Comparison of ENCODE assay signal across 8 mouse cellular contexts in genomic region chr19:8990432-8991102, GRCm38 (mm10). TPM values are rescaled to one million over a fixed set of nuclear protein-coding genes. Genes with fewer than 3 reads are reported as not detected.
A peak's percentile ranks its signal among the peaks of the same experiment; 100 is the strongest.
DNase-seq lines count a peak whose midpoint lies in the region; ATAC-seq lines count a peak whose summit lies in the region.

No protein-coding gene starts in this region.

- peaks cover 44% of the 10 kb centered on the region for H3K4me1 ChIP-seq in megakaryocyte, embryonic 14.5 days
- peaks cover 68% of the 10 kb centered on the region for H3K4me1 ChIP-seq in embryonic facial prominence, embryonic 15.5 days
- H3K4me1 ChIP-seq in limb, embryonic 12.5 days (replicated peaks): peaks cover 47% of the 10 kb centered on the region

- peak overlapping the region; percentile 73 for H3K9ac ChIP-seq in embryonic facial prominence, embryonic 15.5 days
- peak overlapping the region; percentile 88 for H3K9ac ChIP-seq in limb, embryonic 12.5 days (replicated peaks)

- H3K9me3 ChIP-seq in megakaryocyte, embryonic 14.5 days: no peaks in the 10 kb centered on the region
- no peaks in the 10 kb centered on the region for H3K9me3 ChIP-seq in embryonic facial prominence, embryonic 15.5 days (replicated peaks)
- H3K9me3 ChIP-seq in limb, embryonic 12.5 days: no peaks in the 10 kb centered on the region

- peak overlapping the region; percentile 73 for H3K4me2 ChIP-seq in embryonic facial prominence, embryonic 15.5 days (replicated peaks)
- peak overlapping the region; percentile 79 for H3K4me2 ChIP-seq in limb, embryonic 12.5 days

- no peaks in the 10 kb centered on the region for H3K36me3 ChIP-seq in megakaryocyte, embryonic 14.5 days (replicated peaks; ENCODE audit: low read length)
- H3K36me3 ChIP-seq in embryonic facial prominence, embryonic 15.5 days: no peaks in the 10 kb centered on the region
- H3K36me3 ChIP-seq in limb, embryonic 12.5 days: no peaks in the 10 kb centered on the region

- ATAC-seq in megakaryocyte, adult 5-6 weeks (ENCODE audit: poor library complexity, severe bottlenecking): no peak
- peak; percentile 71 for ATAC-seq in embryonic facial prominence, embryonic 15.5 days (ENCODE audit: insufficient number of reproducible peaks, low FRiP score, low TSS enrichment, low read depth)
- peak; percentile 81 for ATAC-seq in limb, embryonic 12.5 days (ENCODE audit: insufficient number of reproducible peaks, insufficient read depth, low FRiP score, low TSS enrichment, low read depth)
- ATAC-seq in monocyte, adult 5-6 weeks (replicated peaks; ENCODE audit: insufficient number of reproducible peaks, low FRiP score, low TSS enrichment, poor library complexity, severe bottlenecking): peak; percentile 19; the same call in 1 of the 2 replicates
- no peak for ATAC-seq in cerebellum, adult (ENCODE audit: insufficient number of reproducible peaks, low FRiP score, low TSS enrichment)

- peak overlapping the region; percentile 97 for H3K27ac ChIP-seq in embryonic facial prominence, embryonic 15.5 days (replicated peaks)
- H3K27ac ChIP-seq in limb, embryonic 12.5 days: peak overlapping the region; percentile 96

- DNase-seq in adrenal gland, postnatal 10 days: no peak
- DNase-seq in yolk sac, embryonic 10.5 days (ENCODE audit: low spot score): no peak

- H3K4me3 ChIP-seq in megakaryocyte, embryonic 14.5 days (replicated peaks): peak overlapping the region; percentile 88
- H3K4me3 ChIP-seq in embryonic facial prominence, embryonic 15.5 days (replicated peaks): peak overlapping the region; percentile 71
- peak overlapping the region; percentile 81 for H3K4me3 ChIP-seq in limb, embryonic 12.5 days (replicated peaks)

- WGBS in embryonic facial prominence, embryonic 15.5 days: 3% methylated on average over 15 of the region's 15 CpGs
- WGBS in limb, embryonic 12.5 days: 12% methylated on average over 15 of the region's 15 CpGs

- H3K27me3 ChIP-seq in megakaryocyte, embryonic 14.5 days (replicated peaks): peaks cover 57% of the 10 kb centered on the region
- no peaks in the 10 kb centered on the region for H3K27me3 ChIP-seq in embryonic facial prominence, embryonic 15.5 days
- H3K27me3 ChIP-seq in limb, embryonic 12.5 days: no peaks in the 10 kb centered on the region

RNA-seq across cellular contexts. Expression of gene Ahnak, which starts 1.5 kb away (rescaled TPM):
- 4.6 and 28.7 TPM in 2 replicates for polyA plus RNA-seq in megakaryocyte, embryonic 14.5 days (2012; ENCODE audit: insufficient read depth, low replicate concordance)
- total RNA-seq in megakaryocyte, adult 5-6 weeks (2015): 372 and 397 TPM in 2 replicates
- total RNA-seq in megakaryocyte, adult 5-6 weeks (2017): 659 and 727 TPM in 2 replicates
- polyA plus RNA-seq in embryonic facial prominence, embryonic 15.5 days (2015; fragmentation: Nextera tagmentation; extraction: Ambion mirVana): 71.9 and 92.4 TPM in 2 replicates
- 20.5 and 24.1 TPM in 2 replicates for polyA plus RNA-seq in limb, embryonic 12.5 days (2016; fragmentation: Nextera tagmentation; extraction: Ambion mirVana)
- total RNA-seq in monocyte, adult 5-6 weeks (2017): 408 to 1,020 TPM (median 414 TPM) in 3 replicates
- 100 to 1,000 TPM; 146 to 184 TPM for total RNA-seq in adrenal gland, postnatal 10 days (2021)

RNA-seq across cellular contexts. Expression of gene Eef1g, which starts 23.7 kb away (rescaled TPM):
- polyA plus RNA-seq in megakaryocyte, embryonic 14.5 days (2012; ENCODE audit: insufficient read depth, low replicate concordance): 36.7 and 78.5 TPM in 2 replicates
- 319 and 343 TPM in 2 replicates for total RNA-seq in megakaryocyte, adult 5-6 weeks (2015)
- total RNA-seq in megakaryocyte, adult 5-6 weeks (2017): 206 and 209 TPM in 2 replicates
- 443 and 458 TPM in 2 replicates for polyA plus RNA-seq in embryonic facial prominence, embryonic 15.5 days (2015; fragmentation: Nextera tagmentation; extraction: Ambion mirVana)
- polyA plus RNA-seq in limb, embryonic 12.5 days (2016; fragmentation: Nextera tagmentation; extraction: Ambion mirVana): 472 and 476 TPM in 2 replicates
- total RNA-seq in monocyte, adult 5-6 weeks (2017): 313 to 352 TPM (median 341 TPM) in 3 replicates
- total RNA-seq in adrenal gland, postnatal 10 days (2021): 100 to 1,000 TPM; 355 to 407 TPM

RNA-seq across cellular contexts. Expression of gene Tut1, which starts 36.9 kb away (rescaled TPM):
- polyA plus RNA-seq in megakaryocyte, embryonic 14.5 days (2012; ENCODE audit: insufficient read depth, low replicate concordance): 25.5 and 37.3 TPM in 2 replicates
- 1.7 and 2.9 TPM in 2 replicates for total RNA-seq in megakaryocyte, adult 5-6 weeks (2015)
- total RNA-seq in megakaryocyte, adult 5-6 weeks (2017): 8.8 and 9.9 TPM in 2 replicates
- 31.0 and 32.8 TPM in 2 replicates for polyA plus RNA-seq in embryonic facial prominence, embryonic 15.5 days (2015; fragmentation: Nextera tagmentation; extraction: Ambion mirVana)
- polyA plus RNA-seq in limb, embryonic 12.5 days (2016; fragmentation: Nextera tagmentation; extraction: Ambion mirVana): 37.9 and 39.7 TPM in 2 replicates
- total RNA-seq in monocyte, adult 5-6 weeks (2017): 14.8 to 16.9 TPM (median 16.7 TPM) in 3 replicates
- total RNA-seq in adrenal gland, postnatal 10 days (2021): 10 to 100 TPM; 17.4 to 19.3 TPM

RNA-seq across cellular contexts. Expression of gene Mta2, which starts 48.9 kb away (rescaled TPM):
- 5.1 and 27.3 TPM in 2 replicates for polyA plus RNA-seq in megakaryocyte, embryonic 14.5 days (2012; ENCODE audit: insufficient read depth, low replicate concordance)
- total RNA-seq in megakaryocyte, adult 5-6 weeks (2015): 47.3 and 53.3 TPM in 2 replicates
- 98.8 and 106 TPM in 2 replicates for total RNA-seq in megakaryocyte, adult 5-6 weeks (2017)
- polyA plus RNA-seq in embryonic facial prominence, embryonic 15.5 days (2015; fragmentation: Nextera tagmentation; extraction: Ambion mirVana): 155 and 156 TPM in 2 replicates
- polyA plus RNA-seq in limb, embryonic 12.5 days (2016; fragmentation: Nextera tagmentation; extraction: Ambion mirVana): 227 and 231 TPM in 2 replicates
- total RNA-seq in monocyte, adult 5-6 weeks (2017): 129 to 201 TPM (median 158 TPM) in 3 replicates
- total RNA-seq in adrenal gland, postnatal 10 days (2021): 100 to 1,000 TPM in 1 of 2 experiments, 10 to 100 TPM in 1; 94.8 to 111 TPM

Comparison
In these comparisons a context has a peak if more than half of its experiments do, and no peak if none do; other contexts are left out.
1. ATAC-seq: peak in embryonic facial prominence, embryonic 15.5 days (single experiment), limb, embryonic 12.5 days (single experiment) and monocyte, adult 5-6 weeks (single experiment); none in megakaryocyte, adult 5-6 weeks (single experiment) and cerebellum, adult (single experiment).
2. Peak in every context shown above with its lines, with median percentiles within 50 percentile points of each other: H3K4me3 ChIP-seq.